Mouse (Mus musculus): ENCODE measurements around the gene 4932411N23Rik. TPM values are rescaled to one million over a fixed set of nuclear protein-coding genes. Genes with fewer than 3 reads are reported as not detected.

4932411N23Rik gene
- not detected in 2 replicates for total RNA-seq (2023)

GRCm38 (mm10) chrX:126815768-126816167, at the start of gene 4932411N23Rik:
Gene 4932411N23Rik (minus strand): TSS chrX:126815868.

Other genes with a start within 250 kb of the 4932411N23Rik start
- not detected in 2 replicates for gene Gm382, start 224.1 kb upstream of the 4932411N23Rik start, total RNA-seq (2023)